Comparison of ENCODE assay signal across 17 mouse cellular contexts in the genomic region with DNA sequence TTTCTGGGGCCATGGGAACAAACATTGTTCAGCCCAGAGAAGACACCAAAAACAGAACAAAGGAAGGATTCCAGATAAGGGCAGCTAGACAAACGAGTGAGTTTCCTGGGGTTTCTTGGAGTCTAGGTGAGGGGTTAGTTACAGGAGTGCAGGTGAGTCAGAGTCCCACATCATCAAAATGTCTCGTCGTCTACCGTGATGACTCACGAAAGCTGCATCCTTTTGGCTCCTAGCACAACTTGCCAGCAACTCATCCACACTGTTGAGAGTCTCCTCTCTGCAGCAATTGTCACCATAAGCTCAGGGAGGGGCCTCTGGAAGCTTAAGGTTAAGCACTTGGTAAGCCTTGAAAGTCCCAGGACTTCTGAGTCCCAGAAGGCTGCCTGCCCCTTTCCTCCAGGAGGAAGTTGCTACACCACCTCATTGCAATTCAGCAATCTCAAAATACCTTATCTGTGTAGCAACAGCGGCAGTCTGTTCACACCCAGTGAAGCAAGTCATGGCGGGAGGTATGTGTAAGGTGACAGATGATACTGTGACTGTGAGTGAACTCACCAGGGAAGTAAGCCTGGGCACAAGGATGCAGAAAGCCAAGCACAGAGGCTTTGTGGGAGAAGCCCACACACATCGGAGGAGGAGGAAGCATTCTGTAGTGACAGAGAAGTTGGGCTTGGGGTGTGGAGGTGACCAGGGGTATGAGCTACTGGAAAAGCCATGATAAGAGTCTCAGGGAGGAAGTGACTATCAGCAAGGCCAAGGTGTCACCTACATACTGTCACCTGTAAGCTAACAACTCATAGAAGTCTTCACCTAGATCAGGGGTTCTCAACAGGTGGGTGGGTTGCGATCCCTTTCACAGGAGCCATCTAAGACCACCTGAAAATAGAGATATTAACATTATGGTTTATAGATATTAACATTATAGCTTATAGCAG. TPM values are rescaled to one million over a fixed set of nuclear protein-coding genes. Genes with fewer than 3 reads are reported as not detected.
A peak's percentile ranks its signal among the peaks of the same experiment; 100 is the strongest.
DNase-seq lines count a peak whose midpoint lies in the region; ATAC-seq lines count a peak whose summit lies in the region.
"Had no signal": no experiment of that assay in that cellular context is flagged by ENCODE, and none has a peak within 500 bp of the region (broad histone marks: within the 10 kb centered on the region; RNA-seq: fewer than 3 reads in every experiment).

No protein-coding gene starts in this region.

- no peaks in the 10 kb centered on the region for H3K36me3 ChIP-seq in liver, embryonic 13.5 days
- H3K36me3 ChIP-seq in stomach, embryonic 15.5 days = no peaks in the 10 kb centered on the region
- H3K36me3 ChIP-seq: embryonic facial prominence, embryonic 13.5 days; hindbrain, embryonic 12.5 days; kidney, embryonic 15.5 days; limb, embryonic 13.5 days; midbrain, embryonic 10.5 days had no signal

- H3K4me1 ChIP-seq in liver, embryonic 13.5 days (replicated peaks) = peaks cover 67% of the 10 kb centered on the region
- no peaks in the 10 kb centered on the region for H3K4me1 ChIP-seq in stomach, embryonic 15.5 days
- H3K4me1 ChIP-seq: embryonic facial prominence, embryonic 13.5 days; hindbrain, embryonic 12.5 days; limb, embryonic 13.5 days; midbrain, embryonic 10.5 days had no signal

- no peaks in the 10 kb centered on the region for H3K27me3 ChIP-seq in liver, embryonic 13.5 days
- H3K27me3 ChIP-seq in stomach, embryonic 15.5 days (replicated peaks) = no peaks in the 10 kb centered on the region
- H3K27me3 ChIP-seq: embryonic facial prominence, embryonic 13.5 days; hindbrain, embryonic 12.5 days; kidney, embryonic 15.5 days; limb, embryonic 13.5 days had no signal

- WGBS in liver, embryonic 13.5 days (ENCODE audit: insufficient replicate concordance) = 34% methylated on average over 9 of the region's 9 CpGs
- 62% methylated on average over 9 of the region's 9 CpGs for WGBS in stomach, embryonic 15.5 days

- peak; percentile 20 for DNase-seq in retina, adult 2 months (ENCODE audit: low read depth, low spot score)
- DNase-seq in retina, postnatal 1 day = no peak
- DNase-seq in c-Kit-positive CD71-negative TER-119-negative erythroid progenitor cells, embryonic 14.5 days (ENCODE audit: low read depth) = peak; percentile 24
- peak; percentile 75 for DNase-seq in liver, embryonic 13.5 days
- no peak for DNase-seq in neural tube, embryonic 10.5 days (ENCODE audit: extremely low spot score, low spot score)
- no peak for DNase-seq in right cerebral cortex, postnatal 14 days
- no peak for DNase-seq in left cerebral cortex, postnatal 36 days (ENCODE audit: low spot score in 2 of 2)
- DNase-seq: cerebellum, postnatal 14 days; layer of hippocampus, adult 9-11 months; right cerebral cortex, postnatal 25 days; thymus, adult 18-20 months had no signal

- H3K4me2 ChIP-seq in liver, embryonic 13.5 days = peak overlapping the region; percentile 64
- H3K4me2 ChIP-seq in stomach, embryonic 15.5 days = no peak overlapping the region
- H3K4me2 ChIP-seq: embryonic facial prominence, embryonic 13.5 days; hindbrain, embryonic 12.5 days; kidney, embryonic 15.5 days; limb, embryonic 13.5 days had no signal

- peak; percentile 98 for ATAC-seq in liver, embryonic 13.5 days (ENCODE audit: low read depth)
- ATAC-seq in stomach, embryonic 15.5 days (ENCODE audit: insufficient read depth, low FRiP score, low read depth) = peak; percentile 87

- H3K9me3 ChIP-seq in liver, embryonic 13.5 days (replicated peaks) = no peaks in the 10 kb centered on the region
- no peaks in the 10 kb centered on the region for H3K9me3 ChIP-seq in stomach, embryonic 15.5 days
- H3K9me3 ChIP-seq: embryonic facial prominence, embryonic 13.5 days; hindbrain, embryonic 12.5 days; kidney, embryonic 15.5 days; limb, embryonic 13.5 days; midbrain, embryonic 10.5 days had no signal

- peak overlapping the region; percentile 25 for H3K4me3 ChIP-seq in liver, embryonic 13.5 days (replicated peaks)
- H3K4me3 ChIP-seq in stomach, embryonic 15.5 days (replicated peaks) = no peak overlapping the region
- H3K4me3 ChIP-seq: embryonic facial prominence, embryonic 13.5 days; hindbrain, embryonic 12.5 days; kidney, embryonic 15.5 days; limb, embryonic 13.5 days; midbrain, embryonic 10.5 days had no signal

- peak overlapping the region; percentile 62 for H3K9ac ChIP-seq in liver, embryonic 13.5 days
- H3K9ac ChIP-seq in stomach, embryonic 15.5 days = no peak overlapping the region
- H3K9ac ChIP-seq: embryonic facial prominence, embryonic 13.5 days; hindbrain, embryonic 12.5 days; kidney, embryonic 15.5 days; limb, embryonic 13.5 days had no signal

- intact Hi-C loops in left cerebral cortex, postnatal 36 days (cut with DNase I) = no loop called here

- H3K27ac ChIP-seq in liver, embryonic 13.5 days = peak overlapping the region; percentile 92
- H3K27ac ChIP-seq in stomach, embryonic 15.5 days = no peak overlapping the region
- H3K27ac ChIP-seq: embryonic facial prominence, embryonic 13.5 days; hindbrain, embryonic 12.5 days; kidney, embryonic 15.5 days; limb, embryonic 13.5 days; midbrain, embryonic 10.5 days had no signal

RNA-seq across cellular contexts. Expression of a gene that starts 20.7 kb away (rescaled TPM):
- polyA plus RNA-seq in liver, embryonic 13.5 days (2015; fragmentation: Nextera tagmentation; extraction: Ambion mirVana) = 0.60 TPM in 1 of 2 replicates, not detected in the other
- polyA plus RNA-seq in stomach, embryonic 15.5 days (2015; fragmentation: Nextera tagmentation; extraction: Ambion mirVana) = 0.85 and 1.8 TPM in 2 replicates
- not detected for total RNA-seq in left cerebral cortex, postnatal 36 days (2021)

RNA-seq across cellular contexts. Expression of a gene that starts 26.3 kb away (rescaled TPM):
- polyA plus RNA-seq in liver, embryonic 13.5 days (2015; fragmentation: Nextera tagmentation; extraction: Ambion mirVana) = 16.5 and 18.1 TPM in 2 replicates
- polyA plus RNA-seq in stomach, embryonic 15.5 days (2015; fragmentation: Nextera tagmentation; extraction: Ambion mirVana) = 15.6 and 16.1 TPM in 2 replicates
- 10 to 100 TPM; 64.9 to 71.9 TPM for total RNA-seq in left cerebral cortex, postnatal 36 days (2021)

RNA-seq across cellular contexts. Expression of a gene that starts 26.5 kb away (rescaled TPM):
- 13.8 and 15.1 TPM in 2 replicates for polyA plus RNA-seq in liver, embryonic 13.5 days (2015; fragmentation: Nextera tagmentation; extraction: Ambion mirVana)
- 24.5 and 30.8 TPM in 2 replicates for polyA plus RNA-seq in stomach, embryonic 15.5 days (2015; fragmentation: Nextera tagmentation; extraction: Ambion mirVana)
- total RNA-seq in left cerebral cortex, postnatal 36 days (2021) = 10 to 100 TPM; 42.3 to 55.8 TPM

RNA-seq across cellular contexts. Expression of a gene that starts 26.7 kb away (rescaled TPM):
- 0.80 and 0.89 TPM in 2 replicates for polyA plus RNA-seq in liver, embryonic 13.5 days (2015; fragmentation: Nextera tagmentation; extraction: Ambion mirVana)
- polyA plus RNA-seq in stomach, embryonic 15.5 days (2015; fragmentation: Nextera tagmentation; extraction: Ambion mirVana) = 9.3 TPM in 2 replicates
- 10 to 100 TPM; 46.4 to 62.2 TPM for total RNA-seq in left cerebral cortex, postnatal 36 days (2021)

RNA-seq across cellular contexts. Expression of a gene that starts 42.5 kb away (rescaled TPM):
- 38.6 and 42.4 TPM in 2 replicates for polyA plus RNA-seq in liver, embryonic 13.5 days (2015; fragmentation: Nextera tagmentation; extraction: Ambion mirVana)
- 76.9 and 81.1 TPM in 2 replicates for polyA plus RNA-seq in stomach, embryonic 15.5 days (2015; fragmentation: Nextera tagmentation; extraction: Ambion mirVana)
- total RNA-seq in left cerebral cortex, postnatal 36 days (2021) = 10 to 100 TPM; 43.0 to 45.4 TPM

Comparison
In these comparisons a context has a peak if more than half of its experiments do, and no peak if none do; other contexts are left out.
1. DNase-seq: peak in retina, adult 2 months (single experiment), c-Kit-positive CD71-negative TER-119-negative erythroid progenitor cells, embryonic 14.5 days (single experiment) and liver, embryonic 13.5 days (single experiment); none in retina, postnatal 1 day (single experiment), neural tube, embryonic 10.5 days (single experiment), right cerebral cortex, postnatal 14 days (single experiment) and left cerebral cortex, postnatal 36 days (0 of 2).